Mouse (Mus musculus): ENCODE results near the gene Ikzf2. TPM values are rescaled to one million over a fixed set of nuclear protein-coding genes. Genes with fewer than 3 reads are reported as not detected.

Ikzf2 gene
- total RNA-seq, 2 experiments from 2014 or later: 3.7 to 4.8 TPM

GRCm38 (mm10) chr1:69657455-69657854, 29.6 kb downstream of the Ikzf2 start:
- TF ChIP-seq CTCF (IDR thresholded peaks at IDR 0.05): no peak
- no peak overlapping the region for H3K4me3 ChIP-seq
- no peak overlapping the region for H3K27ac ChIP-seq
- intact Hi-C loops (cut with DNase I): no loop called here
- DNase-seq (ENCODE audit: extremely low spot score in 1 of 2, low spot score in 2 of 2): no peak

GRCm38 (mm10) chr1:69656929-69657328, 30.1 kb downstream of the Ikzf2 start:
- DNase-seq (ENCODE audit: extremely low spot score in 1 of 2, low spot score in 2 of 2): no peak
- Histone ChIP-seq H3K4me3 (no peak overlapping the region), H3K27ac (no peak overlapping the region)
- intact Hi-C loops (cut with DNase I): no loop called here
- TF ChIP-seq CTCF (IDR thresholded peaks at IDR 0.05): no peak

DNA sequence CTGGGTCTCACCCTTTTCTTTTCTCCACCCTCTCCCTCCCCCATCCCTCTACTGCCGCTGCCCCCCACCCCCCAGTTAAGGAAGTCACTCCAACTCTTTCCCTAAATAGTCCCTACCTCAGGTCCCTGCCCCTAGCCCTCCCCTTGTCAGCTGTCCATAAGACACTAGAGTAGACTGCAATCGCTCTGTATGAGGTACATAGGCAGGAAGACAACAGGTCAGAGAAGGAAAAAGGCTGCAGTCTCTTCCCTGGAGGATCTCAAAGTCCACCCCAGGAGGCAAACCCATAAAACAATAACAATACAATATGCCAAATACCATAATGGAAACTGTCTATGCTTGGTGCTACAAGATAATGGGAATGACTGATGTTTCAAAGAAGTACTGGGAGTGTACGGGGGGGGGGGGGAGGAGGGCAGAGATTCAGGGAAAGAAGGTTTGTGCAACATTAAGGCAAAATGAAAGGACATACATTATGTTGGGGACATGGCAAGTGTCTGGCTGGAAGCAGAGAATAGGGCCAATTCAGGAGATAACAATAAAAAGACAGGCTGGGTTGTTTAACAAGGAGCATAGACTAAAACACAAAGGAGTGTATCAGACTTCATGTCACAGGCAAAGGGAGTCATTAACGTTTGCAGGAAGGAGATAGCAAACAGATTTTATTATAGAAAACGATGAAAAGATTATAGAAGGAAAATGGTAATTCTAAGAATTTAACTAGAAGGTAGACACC, 30.8 kb downstream of the Ikzf2 start:
- TF ChIP-seq CTCF (IDR thresholded peaks at IDR 0.05): no peak
- H3K4me3 ChIP-seq: no peak overlapping the region
- intact Hi-C loops (cut with DNase I): no loop called here
- H3K27ac ChIP-seq: no peak overlapping the region
- DNase-seq (ENCODE audit: extremely low spot score in 1 of 2, low spot score in 2 of 2): no peak

- DNase-seq (ENCODE audit: extremely low spot score in 1 of 2, low spot score in 2 of 2): no peak
- intact Hi-C loops (cut with DNase I): no loop called here
- no peak for TF ChIP-seq CTCF (IDR thresholded peaks at IDR 0.05)
- no peak overlapping the region for H3K27ac ChIP-seq
- H3K4me3 ChIP-seq: no peak overlapping the region
These were observed 31.7 kb downstream of the Ikzf2 start for GRCm38 (mm10) chr1:69655368-69655767.

GRCm38 (mm10) chr1:69654955-69655354, 32.1 kb downstream of the Ikzf2 start:
- Histone ChIP-seq H3K27ac (no peak overlapping the region), H3K4me3 (no peak overlapping the region)
- TF ChIP-seq CTCF (IDR thresholded peaks at IDR 0.05): no peak
- DNase-seq (ENCODE audit: extremely low spot score in 1 of 2, low spot score in 2 of 2): no peak
- intact Hi-C loops (cut with DNase I): no loop called here

GRCm38 (mm10) chr1:69653419-69653818, 33.6 kb downstream of the Ikzf2 start:
- H3K4me3 ChIP-seq: no peak overlapping the region
- H3K27ac ChIP-seq: no peak overlapping the region
- no peak for DNase-seq (ENCODE audit: extremely low spot score in 1 of 2, low spot score in 2 of 2)
- intact Hi-C loops (cut with DNase I): no loop called here
- TF ChIP-seq CTCF (IDR thresholded peaks at IDR 0.05): no peak

GRCm38 (mm10) chr1:69643138-69643537, 43.9 kb downstream of the Ikzf2 start:
- TF ChIP-seq CTCF (IDR thresholded peaks at IDR 0.05): no peak
- no peak overlapping the region for H3K27ac ChIP-seq

DNA sequence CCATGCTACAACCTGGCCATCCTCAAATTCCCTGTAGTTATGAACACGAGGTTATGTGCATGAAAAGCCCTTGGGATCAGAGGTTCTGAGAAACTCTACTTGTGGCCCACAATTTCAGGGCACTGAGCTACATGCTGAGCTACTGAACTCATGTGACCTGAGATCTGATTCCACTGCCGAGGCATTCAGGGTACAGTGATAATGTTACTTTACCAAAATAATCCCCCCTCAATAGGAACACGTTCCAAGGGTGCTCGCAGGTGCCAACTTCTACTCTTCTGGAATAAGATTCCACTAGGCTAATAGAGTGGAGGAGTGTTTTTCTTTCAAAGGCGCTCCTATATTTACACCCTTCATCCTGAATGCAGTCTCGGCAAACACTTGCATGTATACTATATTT, 45.1 kb downstream of the Ikzf2 start:
- TF ChIP-seq CTCF (IDR thresholded peaks at IDR 0.05): no peak
- no peak for DNase-seq (ENCODE audit: extremely low spot score in 1 of 2, low spot score in 2 of 2)
- intact Hi-C loops (cut with DNase I): no loop called here
- no peak overlapping the region for H3K4me3 ChIP-seq
- H3K27ac ChIP-seq: no peak overlapping the region

More at GRCm38 (mm10) chr1:69643138-69643537, 43.9 kb downstream of the Ikzf2 start:
- DNase-seq (ENCODE audit: extremely low spot score in 1 of 2, low spot score in 2 of 2): no peak
- H3K4me3 ChIP-seq: no peak overlapping the region
- intact Hi-C loops (cut with DNase I): no loop called here

- no peak for TF ChIP-seq CTCF (IDR thresholded peaks at IDR 0.05)
- DNase-seq (ENCODE audit: extremely low spot score in 1 of 2, low spot score in 2 of 2): no peak
- intact Hi-C loops (cut with DNase I): no loop called here
These were observed 48.7 kb downstream of the Ikzf2 start for GRCm38 (mm10) chr1:69638321-69638720.

DNA sequence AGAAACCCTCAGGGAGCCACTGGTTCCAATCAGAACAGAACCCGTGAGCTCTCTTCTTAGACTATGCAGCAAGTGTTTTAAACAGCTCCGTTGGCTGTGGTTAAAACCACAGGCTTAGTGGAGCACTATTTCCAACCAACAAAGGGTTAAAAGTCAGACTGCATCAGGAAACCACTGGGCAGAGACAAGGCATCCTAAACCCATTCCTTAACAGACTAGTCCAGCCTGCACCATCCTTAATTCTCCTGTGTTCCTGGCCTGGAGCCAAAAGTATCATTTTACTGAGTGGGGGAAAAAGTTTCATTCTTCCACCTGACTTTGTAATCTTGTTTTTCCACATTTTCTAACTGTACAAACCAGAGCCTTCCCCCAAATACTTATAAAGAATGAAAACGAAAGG, 49.1 kb downstream of the Ikzf2 start:
- DNase-seq (ENCODE audit: extremely low spot score in 1 of 2, low spot score in 2 of 2): no peak
- intact Hi-C loops (cut with DNase I): no loop called here
- no peak overlapping the region for H3K4me3 ChIP-seq
- TF ChIP-seq CTCF (IDR thresholded peaks at IDR 0.05): no peak
- H3K27ac ChIP-seq: no peak overlapping the region

More at GRCm38 (mm10) chr1:69638321-69638720, 48.7 kb downstream of the Ikzf2 start:
- no peak overlapping the region for H3K27ac ChIP-seq
- H3K4me3 ChIP-seq: no peak overlapping the region

DNA sequence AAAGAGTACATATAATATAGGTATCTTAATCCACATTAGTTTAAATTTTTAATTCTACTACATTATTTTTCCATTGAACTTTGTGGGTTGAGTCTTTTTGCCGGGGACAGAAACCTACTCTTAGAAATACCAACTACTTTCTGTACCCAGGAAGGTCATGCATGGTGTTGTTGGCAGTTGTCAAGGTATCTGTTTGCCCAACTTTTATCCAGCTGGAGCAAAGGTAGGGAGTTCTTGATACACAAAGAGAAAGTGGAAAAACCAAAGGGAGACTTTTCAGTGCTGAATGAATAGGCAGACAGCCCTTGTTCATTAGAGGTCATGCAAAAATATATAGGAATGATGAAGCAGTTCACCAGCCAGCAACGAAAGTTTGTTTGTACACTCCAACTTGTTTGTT, 52.8 kb downstream of the Ikzf2 start:
- H3K4me3 ChIP-seq: no peak overlapping the region
- intact Hi-C loops (cut with DNase I): no loop called here
- no peak overlapping the region for H3K27ac ChIP-seq
- DNase-seq (ENCODE audit: extremely low spot score in 1 of 2, low spot score in 2 of 2): no peak
- TF ChIP-seq CTCF (IDR thresholded peaks at IDR 0.05): no peak

- intact Hi-C loops (cut with DNase I): no loop called here
- no peak for TF ChIP-seq CTCF (IDR thresholded peaks at IDR 0.05)
- Histone ChIP-seq H3K4me3 (no peak overlapping the region), H3K27ac (no peak overlapping the region)
- DNase-seq (ENCODE audit: extremely low spot score in 1 of 2, low spot score in 2 of 2): no peak
These were observed 56.5 kb downstream of the Ikzf2 start for GRCm38 (mm10) chr1:69630508-69630907.

- Histone ChIP-seq H3K4me3 (no peak overlapping the region), H3K27ac (no peak overlapping the region)
- DNase-seq (ENCODE audit: extremely low spot score in 1 of 2, low spot score in 2 of 2): no peak
- intact Hi-C loops (cut with DNase I): no loop called here
- TF ChIP-seq CTCF (IDR thresholded peaks at IDR 0.05): no peak
These were observed 57.5 kb downstream of the Ikzf2 start for GRCm38 (mm10) chr1:69629513-69629912.
